In genomic region chr16:85977102-85977501, GRCm38 (mm10) we compare ENCODE assay signal across 17 mouse cellular contexts.
DNase-seq lines count a peak whose midpoint lies in the region; ATAC-seq and TF ChIP-seq lines count a peak whose summit lies in the region.
"Had no signal": no experiment of that assay in that cellular context is flagged by ENCODE, and none has a peak within 500 bp of the region (broad histone marks: within the 10 kb centered on the region; RNA-seq: fewer than 3 reads in every experiment).

No protein-coding gene starts in this region.

- intact Hi-C loops in gastrocnemius, postnatal 36 days (cut with DNase I), result no loop called here
- intact Hi-C loops in left cerebral cortex, postnatal 4 days (cut with DNase I), result no loop called here

- no peaks in the 10 kb centered on the region for H3K9me3 ChIP-seq in forebrain, postnatal 0 days (ENCODE audit: low read length)
- H3K9me3 ChIP-seq: embryonic facial prominence, embryonic 12.5 days; hindbrain, embryonic 15.5 days; limb, embryonic 13.5 days had no signal

- WGBS in forebrain, postnatal 0 days, result 18% methylated on average over 2 of the region's 2 CpGs

- H3K36me3 ChIP-seq in forebrain, postnatal 0 days (ENCODE audit: insufficient read depth), result no peaks in the 10 kb centered on the region
- H3K36me3 ChIP-seq: embryonic facial prominence, embryonic 12.5 days; hindbrain, embryonic 15.5 days; limb, embryonic 13.5 days had no signal

- TF ChIP-seq CTCF in brain, embryonic 14.5 days (IDR thresholded peaks at IDR 0.05; ENCODE audit: borderline replicate concordance, extremely low read depth, insufficient read depth, insufficient read length), result no peak
- TF ChIP-seq CTCF in forebrain, postnatal 0 days (IDR thresholded peaks at IDR 0.05; ENCODE audit: low read depth), result no peak

- no peak overlapping the region for H3K9ac ChIP-seq in forebrain, postnatal 0 days
- H3K9ac ChIP-seq: embryonic facial prominence, embryonic 12.5 days; hindbrain, embryonic 15.5 days; limb, embryonic 13.5 days had no signal

- no peak overlapping the region for H3K4me2 ChIP-seq in forebrain, postnatal 0 days (ENCODE audit: low read depth)
- H3K4me2 ChIP-seq: embryonic facial prominence, embryonic 12.5 days; hindbrain, embryonic 15.5 days; limb, embryonic 13.5 days had no signal

- peak; percentile 62; the same call in 1 of the 2 replicates for ATAC-seq in forebrain, postnatal 0 days
- ATAC-seq: CD4-positive, CD25-positive, alpha-beta regulatory T cell, adult 4 months had no signal

- H3K4me1 ChIP-seq in forebrain, postnatal 0 days (ENCODE audit: insufficient read depth), result 0 out of 2 replicates have a peak, but pooled peaks cover 3% of the 10 kb centered on the region
- H3K4me1 ChIP-seq: embryonic facial prominence, embryonic 12.5 days; hindbrain, embryonic 15.5 days; limb, embryonic 13.5 days had no signal

- no peak for TF ChIP-seq POLR2A in brain, embryonic 14.5 days (IDR thresholded peaks at IDR 0.05; ENCODE audit: borderline replicate concordance, extremely low read depth, insufficient read depth, insufficient read length, poor library complexity, severe bottlenecking)

- H3K27me3 ChIP-seq in forebrain, postnatal 0 days (ENCODE audit: insufficient read depth, low read length), result no peaks in the 10 kb centered on the region
- H3K27me3 ChIP-seq: embryonic facial prominence, embryonic 12.5 days; hindbrain, embryonic 15.5 days; limb, embryonic 13.5 days had no signal

- DNase-seq in gastrocnemius, adult 18-20 months (ENCODE audit: low spot score), result peak; percentile 34
- DNase-seq in gastrocnemius, postnatal 36 days, result no peak
- DNase-seq in left cerebral cortex, postnatal 4 days, result peak; percentile 39
- DNase-seq in left cerebral cortex, adult 9 months (ENCODE audit: low spot score in 2 of 2), result no peak
- DNase-seq in brain, embryonic 14.5 days (ENCODE audit: low read depth), result peak; percentile 87
- DNase-seq in forebrain, postnatal 0 days, result peak; percentile 41
- DNase-seq in cerebellum, adult 8-10 months, result no peak
- DNase-seq: kidney, adult 2 months; kidney, postnatal 4 days; right cerebral cortex, postnatal 25 days; thymus, adult 18-20 months had no signal

- no peak overlapping the region for H3K27ac ChIP-seq in forebrain, postnatal 0 days (ENCODE audit: low read depth, low read length)
- H3K27ac ChIP-seq: embryonic facial prominence, embryonic 12.5 days; heart, adult 2 months; hindbrain, embryonic 15.5 days; limb, embryonic 13.5 days; macrophage had no signal

- no peak overlapping the region for H3K4me3 ChIP-seq in forebrain, postnatal 0 days (ENCODE audit: low read depth, low read length)
- H3K4me3 ChIP-seq: embryonic facial prominence, embryonic 12.5 days; heart, adult 2 months; hindbrain, embryonic 15.5 days; limb, embryonic 13.5 days had no signal

Comparison
In these comparisons a context has a peak if more than half of its experiments do, and no peak if none do; other contexts are left out.
1. DNase-seq: peak in gastrocnemius, adult 18-20 months (single experiment), left cerebral cortex, postnatal 4 days (single experiment), brain, embryonic 14.5 days (single experiment) and forebrain, postnatal 0 days (single experiment); none in gastrocnemius, postnatal 36 days (0 of 2), left cerebral cortex, adult 9 months (0 of 2) and cerebellum, adult 8-10 months (single experiment).